Mouse (Mus musculus): ENCODE data around the gene Ap4m1. TPM values are rescaled to one million over a fixed set of nuclear protein-coding genes. Genes with fewer than 3 reads are reported as not detected.

Ap4m1 gene
- polyA plus RNA-seq, 1 experiment: 20.2 TPM

DNA sequence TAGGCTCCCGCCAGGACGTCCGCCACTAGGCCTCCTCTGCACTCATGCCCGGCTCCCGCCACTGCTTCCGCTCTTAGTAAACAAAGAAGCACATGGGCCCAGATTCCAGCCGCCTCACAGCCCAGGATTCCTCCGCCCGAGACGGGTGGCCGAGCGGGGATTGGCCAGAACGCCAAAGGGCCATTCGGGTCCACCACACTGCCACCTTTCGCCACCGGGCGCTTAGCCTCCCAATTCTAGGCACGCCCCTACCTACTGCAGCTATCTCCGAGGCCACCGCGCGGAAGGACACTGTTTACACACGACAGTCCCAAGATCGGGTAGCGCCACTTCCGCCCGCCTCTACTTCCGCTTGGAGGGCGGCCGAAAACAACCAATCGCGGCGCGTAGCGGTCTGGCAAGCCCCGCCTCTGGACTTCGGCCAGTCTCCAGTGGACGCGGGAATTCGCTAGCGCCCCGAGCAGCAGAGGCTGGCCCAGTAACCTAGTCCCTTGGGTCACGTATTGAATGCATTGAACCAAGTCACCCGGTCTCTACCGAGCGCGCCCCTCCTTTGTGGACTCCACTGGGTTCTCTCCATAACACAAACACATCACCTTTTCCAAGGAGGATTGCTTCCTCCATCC, 753 bp upstream of the Ap4m1 start:
- TF ChIP-seq CTCF (IDR thresholded peaks at IDR 0.05; ENCODE audit: extremely low read depth, insufficient read depth, insufficient read length, insufficient replicate concordance) (0 out of 2 replicates have a peak, but pooled peaks have one; percentile 0), POLR2A (IDR thresholded peaks at IDR 0.05; ENCODE audit: low read depth, low read length) (no peak; the same call in 1 of the 2 replicates)
- Histone ChIP-seq H3K27ac (ENCODE audit: insufficient read depth, low read length) (peak overlapping the region; percentile 94), H3K4me1 (ENCODE audit: control insufficient read depth, insufficient read depth, insufficient read length) (no peaks in the 10 kb centered on the region), H3K27me3 (ENCODE audit: control insufficient read depth, insufficient read depth, low read length) (no peaks in the 10 kb centered on the region), H3K4me3 (ENCODE audit: extremely low read depth, insufficient read depth, insufficient read length) (peak overlapping the region; percentile 92), H3K36me3 (ENCODE audit: control insufficient read depth, insufficient read depth, low read length) (peaks cover 25% of the 10 kb centered on the region)
- DNase-seq (ENCODE audit: low read depth in 1 of 2, low spot score in 2 of 2): peak; percentile 90 to 93
- WGBS: under 1% methylated on average over 47 of the region's 47 CpGs

GRCm38 (mm10) chr5:138173217-138173616, 1.4 kb downstream of the Ap4m1 start:
- H3K36me3 ChIP-seq (ENCODE audit: control insufficient read depth, insufficient read depth, low read length): peaks cover 11% of the 10 kb centered on the region
- H3K4me3 ChIP-seq (ENCODE audit: extremely low read depth, insufficient read depth, insufficient read length): no peak overlapping the region
- H3K4me1 ChIP-seq (ENCODE audit: control insufficient read depth, insufficient read depth, insufficient read length): no peaks in the 10 kb centered on the region
- TF ChIP-seq CTCF (IDR thresholded peaks at IDR 0.05; ENCODE audit: extremely low read depth, insufficient read depth, insufficient read length, insufficient replicate concordance) (no peak), POLR2A (IDR thresholded peaks at IDR 0.05; ENCODE audit: low read depth, low read length) (no peak)
- no peak overlapping the region for H3K27ac ChIP-seq (ENCODE audit: insufficient read depth, low read length)
- WGBS: 73% methylated on average over 3 of the region's 3 CpGs
- H3K27me3 ChIP-seq (ENCODE audit: control insufficient read depth, insufficient read depth, low read length): no peaks in the 10 kb centered on the region
- no peak for DNase-seq (ENCODE audit: low read depth in 1 of 2, low spot score in 2 of 2)

DNA sequence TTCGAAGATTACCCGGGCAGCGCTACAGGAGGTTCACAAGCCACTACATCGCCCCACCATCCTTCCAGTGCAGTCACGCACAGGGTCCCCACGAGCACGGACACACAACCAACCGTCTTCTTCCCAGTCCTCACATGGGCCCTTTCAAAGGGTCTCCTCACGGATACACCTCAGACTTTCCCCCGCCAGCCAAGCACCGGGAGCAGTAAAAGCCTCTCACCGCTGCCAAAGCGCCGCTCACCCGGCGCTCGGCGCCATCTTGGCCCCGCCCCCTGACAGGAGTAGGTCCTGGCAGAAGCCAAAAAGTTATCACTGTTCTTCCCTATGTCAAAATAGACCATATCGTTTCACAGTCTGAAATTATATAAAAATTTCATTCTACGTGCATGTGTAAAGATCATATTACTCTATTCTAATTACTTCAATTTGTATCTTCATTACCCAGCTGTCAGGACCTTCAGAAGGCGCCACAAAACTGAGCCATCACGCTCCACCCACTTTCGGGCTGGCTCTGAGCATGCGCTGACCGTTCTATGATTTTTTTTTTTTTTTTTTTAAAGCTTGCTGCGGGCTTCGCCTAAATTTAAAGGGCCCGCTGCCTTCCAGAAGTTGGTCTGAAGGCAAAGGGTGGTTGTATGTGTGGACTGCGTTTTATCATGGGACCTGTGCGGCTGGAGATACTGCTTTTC, 15.3 kb downstream of the Ap4m1 start, which contains the start of the genes Taf6 and Cnpy4:
Gene Taf6 (minus strand): TSS at position 502 of the 689 bp plus-strand sequence.
Gene Cnpy4 (plus strand): TSS at position 536 of the 689 bp plus-strand sequence.
- peaks cover 11% of the 10 kb centered on the region for H3K36me3 ChIP-seq (ENCODE audit: control insufficient read depth, insufficient read depth, low read length)
- H3K4me3 ChIP-seq (ENCODE audit: extremely low read depth, insufficient read depth, insufficient read length): peak within 1 kb of the TSS; percentile 98
- WGBS: under 1% methylated on average over 31 of the region's 31 CpGs
- H3K27ac ChIP-seq (ENCODE audit: insufficient read depth, low read length): peak within 1 kb of the TSS; percentile 79
- peak; percentile 77 to 88 for DNase-seq (ENCODE audit: low read depth in 1 of 2, low spot score in 2 of 2)
- no peak for TF ChIP-seq CTCF (IDR thresholded peaks at IDR 0.05; ENCODE audit: extremely low read depth, insufficient read depth, insufficient read length, insufficient replicate concordance)
- peak; percentile 90 for TF ChIP-seq POLR2A (IDR thresholded peaks at IDR 0.05; ENCODE audit: low read depth, low read length)
- no peaks in the 10 kb centered on the region for H3K4me1 ChIP-seq (ENCODE audit: control insufficient read depth, insufficient read depth, insufficient read length)
- H3K27me3 ChIP-seq (ENCODE audit: control insufficient read depth, insufficient read depth, low read length): no peaks in the 10 kb centered on the region

DNA sequence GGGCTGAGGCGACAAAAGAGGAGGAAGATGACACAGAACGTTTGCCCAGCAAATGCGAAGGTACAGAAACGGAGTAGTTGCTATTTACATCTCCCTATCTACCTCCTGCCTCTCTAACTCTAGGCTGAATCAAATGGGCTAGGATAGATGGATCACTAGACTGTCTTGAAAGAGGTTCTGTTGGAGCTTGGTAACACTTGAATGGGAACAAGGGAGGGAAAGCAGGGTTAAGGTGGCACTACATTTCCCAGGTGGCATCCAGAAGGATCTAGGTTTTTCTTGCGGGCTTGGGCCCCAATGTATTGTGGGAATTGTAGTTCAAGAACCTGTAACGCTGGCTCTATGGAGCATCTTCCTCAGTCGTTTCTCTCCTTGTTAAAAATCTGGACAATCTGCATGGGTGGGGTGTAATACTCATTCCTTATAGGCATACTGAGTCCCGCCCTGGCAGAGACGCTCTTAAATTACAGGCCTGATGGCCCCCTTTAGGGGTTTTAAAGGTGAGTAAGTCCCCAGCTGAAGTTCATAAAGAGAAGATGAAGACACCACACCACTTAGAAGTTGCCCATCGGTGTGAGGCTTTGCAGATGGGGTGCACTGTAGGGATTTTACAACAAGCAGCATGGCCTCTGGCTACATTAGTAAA, 16.0 kb downstream of the Ap4m1 start:
- TF ChIP-seq POLR2A (IDR thresholded peaks at IDR 0.05; ENCODE audit: low read depth, low read length) (no peak), CTCF (IDR thresholded peaks at IDR 0.05; ENCODE audit: extremely low read depth, insufficient read depth, insufficient read length, insufficient replicate concordance) (no peak)
- DNase-seq (ENCODE audit: low read depth in 1 of 2, low spot score in 2 of 2): peak; percentile 62 to 72
- WGBS: under 1% methylated on average over 10 of the region's 10 CpGs
- Histone ChIP-seq H3K4me1 (ENCODE audit: control insufficient read depth, insufficient read depth, insufficient read length) (no peaks in the 10 kb centered on the region), H3K36me3 (ENCODE audit: control insufficient read depth, insufficient read depth, low read length) (peaks cover 7% of the 10 kb centered on the region), H3K27me3 (ENCODE audit: control insufficient read depth, insufficient read depth, low read length) (no peaks in the 10 kb centered on the region), H3K4me3 (ENCODE audit: extremely low read depth, insufficient read depth, insufficient read length) (peak overlapping the region; percentile 82), H3K27ac (ENCODE audit: insufficient read depth, low read length) (peak overlapping the region; percentile 79)

GRCm38 (mm10) chr5:138193771-138194727, 22.2 kb downstream of the Ap4m1 start, which contains the start of gene Mblac1:
Mblac1 (plus strand) TSS chr5:138194314.
- no peaks in the 10 kb centered on the region for H3K27me3 ChIP-seq (ENCODE audit: control insufficient read depth, insufficient read depth, low read length)
- H3K4me3 ChIP-seq (ENCODE audit: extremely low read depth, insufficient read depth, insufficient read length): peak within 1 kb of the TSS; percentile 93
- peak; percentile 4; the same call in 1 of the 2 replicates for TF ChIP-seq POLR2A (IDR thresholded peaks at IDR 0.05; ENCODE audit: low read depth, low read length)
- TF ChIP-seq CTCF (IDR thresholded peaks at IDR 0.05; ENCODE audit: extremely low read depth, insufficient read depth, insufficient read length, insufficient replicate concordance): no peak
- H3K36me3 ChIP-seq (ENCODE audit: control insufficient read depth, insufficient read depth, low read length): no peaks in the 10 kb centered on the region
- 3% methylated on average over 54 of the region's 54 CpGs for WGBS
- H3K27ac ChIP-seq (ENCODE audit: insufficient read depth, low read length): peak within 1 kb of the TSS; percentile 86
- DNase-seq (ENCODE audit: low read depth in 1 of 2, low spot score in 2 of 2): peak; percentile 64 to 71
- H3K4me1 ChIP-seq (ENCODE audit: control insufficient read depth, insufficient read depth, insufficient read length): peaks cover 5% of the 10 kb centered on the region; the same call in 1 of the 2 replicates
